Mouse (Mus musculus): ENCODE measurements at regions not wholly inside any gene's neighbourhood (a gene's known extent, or its start where the extent isn't known, plus 50 kb on each side); places are given as distances from the start of the nearest gene placed in this dataset.

GRCm38 (mm10) chr2:147927792-147928670, 118.7 kb downstream of the Foxa2 start:
- in situ Hi-C loops (cut with MboI, MseI), result no loop called here

DNA sequence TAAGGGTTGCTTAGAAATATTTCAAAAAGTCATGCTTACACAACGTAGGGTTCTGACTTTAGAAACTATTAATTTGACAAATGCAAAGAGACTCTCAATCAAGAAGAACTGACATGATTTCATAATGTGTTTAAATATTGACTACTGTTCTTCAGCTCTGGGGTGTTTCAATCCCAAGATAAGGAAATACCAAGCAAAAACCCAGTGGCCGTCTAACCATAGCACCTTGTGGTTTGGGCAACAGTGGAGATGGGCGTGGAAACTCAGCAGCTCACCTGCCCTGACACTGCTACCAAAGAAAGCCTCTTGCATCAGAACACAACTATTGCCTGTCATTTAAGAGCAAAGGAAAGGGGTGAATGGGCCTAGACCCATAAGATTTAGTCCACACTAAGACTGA, 119.9 kb downstream of the Foxa2 start:
- in situ Hi-C loops (cut with MboI, MseI), result no loop called here

GRCm38 (mm10) chr2:147907341-147907740, 139.4 kb downstream of the Foxa2 start:
- in situ Hi-C loops (cut with MboI, MseI), result no loop called here

DNA sequence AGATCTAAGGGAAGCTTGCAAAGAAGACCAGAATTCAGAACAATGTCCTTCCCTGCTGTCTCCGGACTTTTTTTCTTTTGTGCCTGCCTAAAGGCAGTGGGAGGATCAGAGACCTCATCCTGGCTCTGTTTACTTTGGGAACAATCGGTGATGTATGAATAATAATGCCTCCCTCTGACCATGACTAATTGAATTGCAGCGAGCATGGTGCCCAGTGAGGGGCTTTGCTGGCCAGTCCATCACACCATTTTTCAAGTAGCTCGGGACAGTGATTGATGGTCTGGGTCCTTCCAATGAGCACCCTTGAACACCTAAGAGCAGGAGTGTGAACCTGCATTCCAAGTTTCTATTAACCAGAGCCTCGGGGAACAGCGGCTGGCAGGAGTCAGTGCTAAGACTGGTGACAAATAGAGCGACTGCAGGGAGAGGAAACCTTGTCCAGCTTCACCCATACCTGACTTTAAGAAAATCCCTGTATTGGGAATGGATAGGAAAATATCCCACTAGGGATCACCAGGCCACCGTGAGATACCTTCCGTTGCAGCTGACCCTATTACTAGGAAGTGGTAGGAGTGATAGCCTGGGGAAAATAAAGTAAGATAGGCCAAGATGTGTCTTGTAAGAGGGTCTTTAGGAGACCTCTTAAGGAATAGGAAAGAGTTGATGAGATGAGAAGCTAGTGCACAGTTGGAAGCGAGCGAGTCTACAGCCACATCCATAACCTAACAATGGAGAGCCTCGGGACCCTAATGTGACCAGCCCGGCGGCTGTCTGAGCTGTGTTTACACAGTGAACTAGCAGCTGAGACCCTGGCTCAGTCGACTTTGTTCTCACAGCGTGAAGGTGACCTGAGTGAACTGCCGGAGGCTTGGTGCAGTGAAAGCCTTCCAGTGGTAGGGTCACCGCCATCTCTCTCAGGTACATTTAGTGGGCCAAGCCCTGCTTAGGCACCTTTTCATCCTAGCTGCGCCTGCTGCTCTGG, 140.7 kb downstream of the Foxa2 start:
- in situ Hi-C loops (cut with MboI, MseI), result no loop called here

DNA sequence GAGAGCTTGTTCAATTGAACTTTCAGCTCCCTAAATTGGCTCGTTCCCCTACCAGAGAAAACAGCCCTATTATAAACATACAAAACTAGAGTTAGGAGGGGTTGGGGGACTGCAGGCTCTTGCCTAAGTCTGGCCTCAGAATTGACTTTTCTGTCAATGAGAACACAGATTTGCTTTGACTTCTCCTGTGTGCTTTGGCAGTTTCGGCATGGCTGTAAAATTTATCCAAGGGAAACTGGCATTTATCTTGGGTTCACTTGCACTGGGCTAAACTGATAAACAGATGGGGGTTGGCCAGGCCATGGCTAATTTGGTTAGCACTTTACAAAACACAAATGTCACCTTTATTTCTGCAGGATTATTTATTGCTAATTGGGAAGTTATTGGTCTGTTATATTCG, 141.7 kb downstream of the Foxa2 start:
- in situ Hi-C loops (cut with MboI, MseI), result no loop called here

GRCm38 (mm10) chr2:147899236-147899635, 147.5 kb downstream of the Foxa2 start:
- in situ Hi-C loops (cut with MboI, MseI), result no loop called here

DNA sequence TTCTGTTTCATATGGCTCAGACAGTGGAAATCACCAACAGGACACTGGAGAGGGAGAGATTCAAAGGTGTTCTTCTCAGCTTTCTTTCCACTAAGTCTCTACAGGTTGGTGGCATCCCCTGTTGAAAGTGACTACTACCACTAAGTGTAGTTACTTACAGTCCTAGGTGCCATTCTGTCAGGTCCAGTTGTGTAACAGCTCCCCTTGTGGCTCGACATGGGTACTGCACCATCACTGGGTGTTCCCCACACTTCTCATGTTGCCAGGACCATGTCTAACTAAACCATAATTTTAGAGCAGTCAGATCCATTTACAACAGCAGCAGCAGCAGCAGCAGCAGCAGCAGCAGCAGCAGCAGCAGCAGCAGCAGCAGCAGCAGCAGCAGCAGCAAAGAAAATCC, 151.1 kb downstream of the Foxa2 start:
- in situ Hi-C loops (cut with MboI, MseI), result no loop called here

DNA sequence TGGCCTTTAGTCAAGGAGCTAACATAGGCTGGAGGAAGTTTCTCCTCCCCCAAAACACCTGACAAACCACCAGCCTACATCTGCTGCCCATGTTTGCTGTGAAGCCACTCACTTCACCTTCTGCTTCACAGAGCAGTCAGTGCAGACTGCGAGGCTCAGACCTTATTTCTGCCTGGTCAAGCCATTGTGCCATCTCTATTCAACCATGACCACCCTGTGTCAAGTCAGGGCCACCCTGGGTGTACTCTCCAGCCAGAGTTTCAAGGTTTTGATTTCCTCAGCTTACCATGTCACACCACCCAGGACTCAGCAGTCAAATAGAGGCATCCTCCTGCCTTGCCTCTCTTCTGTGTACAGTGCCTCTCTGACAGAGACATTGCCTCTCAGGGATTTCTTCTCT, 152.6 kb downstream of the Foxa2 start:
- in situ Hi-C loops (cut with MboI, MseI), result no loop called here

GRCm38 (mm10) chr2:147886191-147886590, 160.6 kb downstream of the Foxa2 start:
- in situ Hi-C loops (cut with MboI, MseI), result no loop called here

DNA sequence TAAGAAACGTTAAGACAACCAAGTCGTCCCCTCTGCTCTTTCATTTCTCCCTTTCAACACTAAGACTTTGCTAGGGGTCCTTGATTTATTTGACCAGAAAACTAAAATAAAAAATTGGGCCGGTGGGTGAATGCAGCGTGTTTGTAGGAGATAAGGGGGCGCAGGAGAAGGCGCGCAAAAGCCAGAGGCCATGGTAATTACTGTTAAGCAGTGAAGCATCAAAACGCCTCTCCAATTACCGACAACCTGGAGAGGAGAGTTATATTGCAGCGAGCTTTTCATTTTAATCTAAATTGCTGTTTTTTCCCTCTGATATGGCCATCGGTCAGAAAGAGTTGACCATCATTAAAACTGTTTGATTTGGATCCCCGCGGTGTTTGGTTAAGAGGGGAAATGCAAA, 168.9 kb downstream of the Foxa2 start:
- in situ Hi-C loops (cut with MboI, MseI), result no loop called here

DNA sequence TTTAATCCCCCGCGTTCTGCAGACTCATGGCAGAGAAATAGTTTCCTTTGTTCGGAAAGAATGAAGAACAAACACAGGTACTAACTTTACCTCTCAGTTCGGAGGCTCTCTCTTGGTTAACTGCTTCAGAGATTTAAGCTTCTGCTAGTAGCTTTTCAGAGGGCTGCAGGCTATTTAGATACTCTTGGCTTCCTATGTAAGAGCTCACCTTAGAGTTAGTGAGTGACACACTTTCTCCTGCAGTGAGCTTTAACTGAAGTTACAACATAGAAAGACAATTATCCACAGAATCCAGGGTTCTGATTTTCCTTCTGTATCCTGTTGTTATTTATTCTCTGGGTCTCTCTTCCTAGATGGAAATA, 169.2 kb downstream of the Foxa2 start:
- in situ Hi-C loops (cut with MboI, MseI), result no loop called here

DNA sequence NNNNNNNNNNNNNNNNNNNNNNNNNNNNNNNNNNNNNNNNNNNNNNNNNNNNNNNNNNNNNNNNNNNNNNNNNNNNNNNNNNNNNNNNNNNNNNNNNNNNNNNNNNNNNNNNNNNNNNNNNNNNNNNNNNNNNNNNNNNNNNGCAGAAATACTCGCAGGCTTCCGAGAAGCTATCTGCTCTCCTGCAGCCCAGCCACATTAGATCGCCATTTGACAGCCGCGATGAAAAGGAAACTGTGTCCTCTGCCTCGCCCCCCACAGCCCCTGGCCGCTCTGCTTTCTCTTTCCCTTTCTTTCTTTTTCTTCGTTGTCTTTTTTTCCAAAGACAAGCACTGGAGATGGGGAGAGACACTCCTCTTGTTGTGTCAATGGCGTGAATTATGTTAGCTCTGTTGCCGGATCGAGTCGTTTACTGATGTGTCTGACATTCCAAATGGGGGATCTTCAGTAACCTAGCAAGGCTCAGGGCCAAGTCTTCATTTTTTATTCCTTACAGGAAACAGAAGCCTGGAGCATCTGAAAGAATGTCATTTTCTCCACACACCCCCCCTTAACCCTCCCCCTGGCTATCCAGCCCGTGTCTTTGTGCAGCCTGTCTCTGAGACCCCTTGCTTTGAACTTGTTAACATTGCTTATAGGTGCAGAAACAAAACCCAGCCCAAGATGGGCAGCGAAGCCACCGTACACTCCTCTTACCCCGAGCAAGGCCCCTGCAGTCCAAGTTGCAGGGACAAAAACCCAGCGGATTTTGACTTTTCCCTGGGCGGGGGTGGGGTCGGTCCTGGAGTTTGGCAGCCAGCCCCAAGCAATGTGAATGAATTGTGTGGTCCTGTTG, 169.8 kb downstream of the Foxa2 start:
- in situ Hi-C loops (cut with MboI, MseI), result no loop called here

DNA sequence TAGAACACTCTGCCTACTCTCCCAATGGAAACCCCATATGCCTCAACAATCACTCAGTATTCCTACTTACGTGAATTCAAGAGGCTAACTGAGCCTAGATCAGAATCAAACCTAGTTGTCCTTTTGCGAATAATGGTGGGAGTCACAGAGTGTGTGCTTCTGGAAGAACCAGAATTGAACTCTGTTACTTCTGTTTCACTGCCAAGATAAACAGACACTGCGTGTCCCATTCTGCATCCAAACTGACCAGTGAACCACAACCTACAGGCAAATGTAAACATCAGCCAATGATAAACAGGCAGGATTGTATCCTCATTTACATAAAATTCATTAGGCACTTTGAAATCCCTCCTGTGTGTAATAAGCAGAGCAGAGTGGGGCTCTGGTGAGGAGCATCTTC, 173.8 kb downstream of the Foxa2 start:
- in situ Hi-C loops (cut with MboI, MseI), result no loop called here

DNA sequence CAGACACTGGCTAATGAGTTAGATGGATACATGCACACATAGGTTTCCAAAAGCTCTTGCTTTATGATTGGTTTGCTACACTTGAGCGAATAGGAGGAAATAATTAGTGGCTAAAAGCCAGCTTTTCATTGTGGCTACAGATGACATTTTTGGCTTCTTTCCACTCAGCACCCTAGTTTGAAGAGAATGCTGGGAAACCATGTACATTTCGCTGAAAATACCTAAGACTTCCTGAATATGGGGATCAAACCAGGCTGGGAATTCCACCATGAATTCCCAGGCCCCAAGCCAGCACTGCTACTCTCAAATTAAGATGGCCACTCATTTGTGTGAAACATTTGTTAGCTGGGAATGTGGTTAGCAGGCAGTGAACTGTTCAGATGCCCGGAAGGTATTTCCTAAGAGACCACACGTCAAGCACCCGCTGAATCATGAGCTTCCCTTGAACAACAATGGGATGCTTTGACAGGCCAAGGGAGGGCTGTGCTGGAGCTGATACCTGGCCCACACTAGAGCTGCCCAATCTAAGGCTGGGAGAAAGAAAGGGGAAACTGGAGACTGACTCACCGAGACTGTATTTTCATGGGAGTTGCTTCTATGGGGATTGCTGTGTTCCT, 195.5 kb downstream of the Foxa2 start:
- in situ Hi-C loops (cut with MboI, MseI), result no loop called here

DNA sequence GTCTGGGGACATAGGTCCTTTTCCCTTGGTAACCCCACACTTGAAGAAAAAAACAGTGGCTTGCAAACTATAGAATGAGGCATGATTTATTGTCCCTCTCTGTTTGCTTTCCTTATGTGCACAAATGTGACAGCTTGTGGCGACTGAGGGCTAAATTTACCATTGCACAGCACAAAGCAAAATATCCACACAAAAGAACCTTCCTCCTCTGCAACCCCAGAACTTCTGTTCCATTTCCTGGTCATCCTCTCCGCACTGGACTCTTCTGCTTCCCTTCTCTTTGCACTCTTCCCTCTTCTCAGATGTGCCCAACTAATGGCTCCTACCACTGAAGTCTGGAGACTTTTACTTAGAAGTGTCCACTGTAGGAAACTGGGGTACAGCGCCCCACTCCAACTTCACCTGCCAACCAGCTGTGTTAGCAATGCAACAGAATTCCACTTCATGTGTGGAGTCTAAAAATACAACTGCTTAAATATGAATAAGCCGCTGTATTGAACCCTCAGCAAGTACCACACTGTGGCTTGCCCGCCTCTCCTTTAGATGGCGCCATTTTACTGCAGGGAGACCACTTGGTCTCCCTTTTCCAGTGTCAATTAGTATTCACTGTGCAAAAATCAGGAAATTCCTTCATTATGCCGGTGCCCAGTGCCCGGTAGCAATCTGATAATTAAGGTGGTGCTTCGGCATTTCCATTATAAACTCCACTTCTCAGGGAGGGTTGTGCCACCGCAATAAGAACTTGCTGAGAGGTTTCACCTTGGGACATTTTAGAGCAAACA, 199.6 kb downstream of the Foxa2 start:
- in situ Hi-C loops (cut with MboI, MseI), result no loop called here

DNA sequence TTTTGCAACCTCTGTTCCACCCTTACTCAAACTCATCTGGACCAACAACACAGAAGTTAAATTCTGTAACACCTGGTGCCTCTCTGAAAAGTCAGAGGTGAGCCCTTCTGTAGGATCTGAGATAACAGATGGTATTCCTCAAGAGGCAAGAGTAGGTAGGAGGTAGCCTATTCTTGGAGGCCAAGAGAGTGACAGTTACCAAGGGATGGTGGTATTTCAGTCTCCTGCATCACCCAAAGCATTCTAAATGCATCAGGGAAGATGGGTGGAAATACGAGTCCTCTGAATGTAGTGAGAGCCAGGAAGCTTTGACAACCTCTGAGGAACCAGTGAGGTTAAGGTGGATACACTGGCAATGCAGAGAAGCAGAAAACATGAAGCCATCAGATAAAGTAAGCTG, 201.5 kb downstream of the Foxa2 start:
- in situ Hi-C loops (cut with MboI, MseI), result no loop called here

DNA sequence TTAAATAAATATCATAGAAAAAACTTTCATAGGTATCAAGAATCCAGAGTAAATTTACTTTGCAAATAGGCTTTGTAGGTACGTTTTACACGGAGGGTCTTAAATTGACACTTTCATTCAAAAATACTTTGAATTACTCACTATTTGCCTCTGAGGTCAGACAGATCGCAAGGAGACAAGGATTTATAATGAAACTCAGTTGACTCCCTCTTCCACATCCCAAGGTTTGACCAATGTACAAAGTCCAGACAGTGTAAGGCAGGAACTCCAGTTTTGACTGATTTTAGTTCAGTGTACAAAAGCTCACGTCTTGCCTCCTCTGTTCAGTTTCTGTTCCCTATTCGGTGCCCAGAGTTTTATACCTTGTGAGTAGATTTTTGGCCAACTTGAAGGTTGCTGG, 205.8 kb downstream of the Foxa2 start:
- in situ Hi-C loops (cut with MboI, MseI), result no loop called here

DNA sequence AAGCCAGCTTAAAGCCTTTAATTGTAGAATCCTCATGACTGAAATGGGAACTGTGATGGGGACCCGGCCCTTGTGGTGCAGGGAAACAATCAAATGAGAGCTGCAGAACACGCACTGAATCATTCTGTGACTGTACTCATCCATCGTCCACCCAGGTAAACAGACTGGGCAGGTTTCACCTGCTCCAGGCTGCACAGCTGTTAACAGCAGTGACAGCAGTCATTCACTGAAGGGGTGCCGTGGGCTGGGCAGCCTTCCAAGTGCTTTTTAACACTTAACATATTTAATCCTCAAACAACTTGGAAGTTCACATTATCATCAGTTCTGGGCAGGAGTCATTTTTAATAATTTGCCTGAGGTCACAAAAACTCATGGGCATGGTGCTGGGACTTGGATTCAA, 208.2 kb downstream of the Foxa2 start:
- in situ Hi-C loops (cut with MboI, MseI), result no loop called here

GRCm38 (mm10) chr2:147830551-147830950, 216.2 kb downstream of the Foxa2 start:
- in situ Hi-C loops (cut with MboI, MseI), result no loop called here

DNA sequence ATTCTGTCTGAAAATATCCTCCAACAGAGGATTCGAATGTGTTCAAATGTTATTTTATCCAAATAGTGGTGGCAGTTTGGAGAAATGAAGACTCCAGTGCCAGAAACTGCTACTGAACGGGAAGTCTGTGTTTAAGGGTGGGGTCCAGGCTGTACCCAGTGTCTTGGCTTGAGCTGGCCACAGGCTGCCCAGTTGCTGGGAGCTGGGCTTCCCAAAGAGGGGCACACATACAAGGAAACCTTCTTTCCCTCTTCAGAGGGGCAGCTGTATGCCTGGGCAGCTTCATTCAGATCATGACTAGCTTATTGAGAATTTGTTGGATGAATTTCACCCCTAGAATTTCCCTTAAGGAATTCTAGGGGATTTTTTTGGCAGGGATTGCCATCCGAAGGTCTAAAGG, 229.8 kb downstream of the Foxa2 start:
- in situ Hi-C loops (cut with MboI, MseI), result no loop called here

- in situ Hi-C loops (cut with MboI, MseI), result no loop called here
Measured at GRCm38 (mm10) chr2:147814231-147814630, 232.5 kb downstream of the Foxa2 start.
